Mouse (Mus musculus) spleen, adult 2 months (tissue): ENCODE results near the gene Glis2. TPM values are rescaled to one million over a fixed set of nuclear protein-coding genes. Genes with fewer than 3 reads are reported as not detected.

Experiments used
- DNase-seq, 2 experiments: peaks; one replicate each; pipeline versions ENCODE4 v3.0.0 to v3.0.0-alpha.2; 2012 to 2021; ENCODE audit warnings: low spot score in 2 of 2, low read depth in 1 of 2
- H3K27ac ChIP-seq: fragments of 200-500 bp; 2 replicates; pipeline ENCODE4 v1.5.1; 2012; ENCODE audit warnings: low read length, inconsistent platforms; ENCODE audit not compliant: insufficient read depth
- H3K27me3 ChIP-seq: fragments of 200-500 bp; 2 replicates; pipeline ENCODE4 v1.6.1; 2012; ENCODE audit warnings: mild to moderate bottlenecking, moderate library complexity, low read length, inconsistent platforms; ENCODE audit not compliant: control insufficient read depth, insufficient read depth
- H3K36me3 ChIP-seq: fragments of 200-500 bp; 2 replicates; pipeline ENCODE4 v1.6.1; 2012; ENCODE audit warnings: mild to moderate bottlenecking, low read length, inconsistent platforms; ENCODE audit not compliant: control insufficient read depth, insufficient read depth
- H3K4me1 ChIP-seq: fragments of 200-500 bp; 2 replicates; pipeline ENCODE4 v1.6.1; 2011; ENCODE audit warnings: inconsistent platforms; ENCODE audit not compliant: control insufficient read depth, insufficient read depth, insufficient read length
- H3K4me3 ChIP-seq: fragments of 200-500 bp; 2 replicates; pipeline ENCODE4 v1.5.1; 2011; ENCODE audit warnings: mild to moderate bottlenecking, inconsistent platforms; ENCODE audit not compliant: insufficient read depth, insufficient read length; ENCODE audit errors: extremely low read depth
- CTCF ChIP-seq: fragments of 200-500 bp; IDR thresholded peaks from 2 replicates; pipeline ENCODE4 v1.5.1; 2011; ENCODE audit warnings: mild to moderate bottlenecking, inconsistent platforms; ENCODE audit not compliant: insufficient read depth, insufficient read length, insufficient replicate concordance; ENCODE audit errors: extremely low read depth
- POLR2A ChIP-seq: fragments of 200-500 bp; IDR thresholded peaks from 2 replicates; pipeline ENCODE4 v1.6.1; 2011; ENCODE audit warnings: low read depth, low read length, inconsistent platforms
- WGBS: fragments of 180-500 bp; shearing (Covaris S2); methylation state at CpG from one replicate; pipeline ENCODE4 v1.1.7; 2018; 5-methylcytosine and 5-hydroxymethylcytosine counted together
- polyA plus RNA-seq: library from polyadenylated mRNA; depleted of rRNA; stranded (reverse); fragments of >200 nt; gene quantifications from 2 replicates; pipeline ENCODE4 v1.2.3, GENCODE M21; 2012; rRNA removed

The Glis2 gene
- 11.9 and 14.1 TPM in 2 replicates for polyA plus RNA-seq

DNA sequence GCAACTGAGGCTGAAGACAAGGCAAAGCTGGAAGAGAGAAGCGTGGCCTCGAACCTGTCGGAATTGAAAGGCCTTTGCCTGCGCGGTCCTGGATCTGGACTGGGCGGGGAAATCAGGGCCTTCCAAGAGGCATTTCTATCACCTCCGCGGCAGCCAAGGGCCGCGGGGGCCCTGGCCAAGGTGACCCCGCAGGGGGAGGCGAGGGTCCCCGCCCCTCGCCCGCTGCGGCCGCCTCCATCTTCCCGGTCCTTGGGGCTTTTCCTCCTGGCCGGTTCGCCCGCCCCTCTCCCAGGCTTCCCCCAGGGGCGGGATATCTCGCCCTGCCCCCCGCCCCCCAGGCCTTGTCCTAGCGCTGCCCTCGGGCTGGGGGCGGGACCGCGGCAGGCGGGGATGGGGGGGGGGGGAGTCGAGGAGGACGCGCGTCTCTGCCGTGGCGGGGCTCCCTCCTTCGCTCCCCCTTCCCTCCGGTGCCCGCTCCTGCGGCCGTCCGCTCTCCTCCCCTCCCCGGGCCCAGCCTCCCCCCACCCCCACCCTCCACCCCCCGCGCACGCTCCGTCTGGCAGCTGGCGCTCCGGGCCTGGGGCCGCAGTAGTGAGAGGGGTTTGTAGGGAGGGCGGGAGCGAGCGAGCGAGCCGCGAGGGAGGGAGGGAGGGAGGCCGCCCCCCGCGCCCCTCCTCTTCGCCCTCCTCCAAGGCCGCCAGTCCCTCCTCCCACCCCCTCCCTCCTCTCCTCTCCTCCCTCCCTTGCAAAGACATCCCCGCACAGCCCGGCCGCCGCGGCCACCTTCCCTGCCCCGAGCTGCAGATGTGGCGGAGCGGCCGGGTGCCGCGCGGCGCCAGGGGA lies at the start of gene Glis2:
Gene Glis2, plus strand, starts transcription at position 743 of the 843 bp plus-strand sequence.
- H3K27ac ChIP-seq, result 0 out of 2 replicates have a peak within 1 kb of the TSS, but pooled peaks have one; percentile 39
- H3K4me3 ChIP-seq, result peak within 1 kb of the TSS; percentile 61
- WGBS, result 5% methylated on average over 48 of the region's 74 CpGs
- TF ChIP-seq POLR2A, result no peak
- TF ChIP-seq CTCF, result no peak
- H3K4me1 ChIP-seq, result no peaks in the 10 kb centered on the region; the same call in 1 of the 2 replicates
- no peaks in the 10 kb centered on the region for H3K36me3 ChIP-seq
- no peak for DNase-seq
- H3K27me3 ChIP-seq, result peaks cover 12% of the 10 kb centered on the region

GRCm38 (mm10) chr16:4544845-4545244 lies 49.7 kb upstream of the Glis2 start:
- Histone ChIP-seq H3K27me3 (no peaks in the 10 kb centered on the region), H3K4me3 (no peak overlapping the region), H3K4me1 (no peaks in the 10 kb centered on the region; the same call in 1 of the 2 replicates), H3K27ac (no peak overlapping the region), H3K36me3 (peaks cover 14% of the 10 kb centered on the region)
- TF ChIP-seq POLR2A, result no peak
- no peak for TF ChIP-seq CTCF
- WGBS, result 83% methylated on average over 9 of the region's 9 CpGs
- DNase-seq, result no peak

DNA sequence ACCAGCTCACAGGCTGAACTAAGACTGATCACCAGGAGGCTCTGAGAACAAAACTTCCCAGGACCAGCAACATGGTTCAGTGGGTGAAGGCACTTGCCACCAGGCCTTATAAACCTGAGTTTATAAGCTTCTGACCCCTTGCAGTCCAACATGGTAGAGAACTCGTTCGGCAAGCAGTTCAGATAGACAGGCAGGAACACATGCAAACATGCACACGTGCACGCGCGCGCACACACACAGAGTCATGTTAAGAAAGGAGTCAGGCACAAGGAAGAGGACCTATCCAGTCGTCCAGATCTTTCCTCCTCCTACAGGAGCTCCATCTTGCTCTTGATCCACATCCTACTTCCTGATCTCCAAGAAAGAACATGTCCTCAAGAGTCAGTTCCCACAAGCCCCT lies 47.7 kb upstream of the Glis2 start:
- H3K36me3 ChIP-seq, result peaks cover 14% of the 10 kb centered on the region
- DNase-seq, result no peak
- H3K4me1 ChIP-seq, result no peaks in the 10 kb centered on the region
- H3K27ac ChIP-seq, result no peak overlapping the region
- 93% methylated on average over 8 of the region's 8 CpGs for WGBS
- H3K4me3 ChIP-seq, result no peak overlapping the region
- TF ChIP-seq CTCF (no peak), POLR2A (no peak)
- H3K27me3 ChIP-seq, result no peaks in the 10 kb centered on the region

DNA sequence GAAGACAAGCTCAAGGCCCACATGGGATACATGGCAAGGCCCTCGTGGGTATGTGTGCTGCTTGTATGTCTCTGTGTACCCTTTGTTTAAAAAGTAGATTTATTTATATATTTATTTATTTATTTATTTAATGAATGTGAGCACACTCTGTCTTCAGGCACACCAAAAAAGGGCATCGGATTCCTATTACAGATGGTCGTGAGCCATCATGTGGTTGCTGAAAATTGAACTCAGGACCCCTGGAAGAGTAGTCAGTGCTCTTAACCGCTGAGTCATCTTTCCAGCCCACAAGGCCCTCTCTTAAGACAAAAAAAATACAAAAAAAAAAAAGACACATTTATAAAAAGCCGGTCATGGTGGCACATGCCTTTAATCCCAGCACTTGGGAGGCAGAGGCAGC lies 46.9 kb upstream of the Glis2 start:
- Histone ChIP-seq H3K36me3 (peaks cover 14% of the 10 kb centered on the region), H3K27ac (no peak overlapping the region), H3K4me1 (no peaks in the 10 kb centered on the region), H3K27me3 (no peaks in the 10 kb centered on the region), H3K4me3 (no peak overlapping the region)
- no peak for DNase-seq
- WGBS, result 92% methylated on average over 5 of the region's 5 CpGs
- TF ChIP-seq POLR2A, result no peak
- no peak for TF ChIP-seq CTCF

DNA sequence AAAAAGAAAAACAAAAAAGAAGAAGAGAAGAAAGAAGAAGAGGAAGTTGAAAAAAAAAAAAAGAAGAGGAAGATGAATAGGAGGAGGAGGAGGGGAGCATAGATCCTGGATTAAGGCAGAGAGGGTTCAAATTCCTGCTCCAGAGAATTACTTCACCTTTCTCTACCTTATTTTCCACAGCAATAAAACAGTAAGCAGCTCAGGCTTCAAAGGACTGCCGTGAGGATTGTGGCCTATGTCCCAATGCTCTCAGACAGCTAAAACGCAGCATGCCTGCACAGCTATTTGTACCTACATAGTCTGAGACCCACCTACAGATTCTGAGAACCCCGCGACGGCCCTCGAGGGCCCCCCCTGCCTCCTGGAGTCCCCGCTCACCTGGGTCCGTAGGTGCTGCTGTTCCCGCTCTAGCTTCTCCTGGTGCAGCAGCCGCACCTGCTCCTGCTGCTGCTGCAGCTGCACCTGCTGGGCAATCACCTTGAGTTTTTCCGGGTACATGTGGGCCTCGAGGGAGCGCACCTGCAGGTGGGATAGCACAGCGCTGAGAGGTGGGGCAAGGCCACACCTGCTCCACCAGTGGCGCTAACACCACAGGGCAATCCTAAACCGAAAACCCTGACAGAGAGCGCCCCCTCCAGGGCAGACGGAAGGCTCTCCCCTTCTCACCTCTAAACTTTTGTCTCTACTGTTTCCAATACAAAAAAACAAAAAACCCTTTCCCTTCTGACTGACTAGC lies 45.4 kb upstream of the Glis2 start:
- H3K4me1 ChIP-seq, result peaks cover 3% of the 10 kb centered on the region
- no peak for DNase-seq
- 89% methylated on average over 18 of the region's 18 CpGs for WGBS
- no peak overlapping the region for H3K27ac ChIP-seq
- H3K4me3 ChIP-seq, result no peak overlapping the region
- H3K36me3 ChIP-seq, result peaks cover 14% of the 10 kb centered on the region
- H3K27me3 ChIP-seq, result no peaks in the 10 kb centered on the region
- TF ChIP-seq POLR2A (no peak), CTCF (0 out of 2 replicates have a peak, but pooled peaks have one; percentile 1)

- WGBS, result 64% methylated on average over 13 of the region's 13 CpGs
- Histone ChIP-seq H3K4me1 (peaks cover 3% of the 10 kb centered on the region), H3K36me3 (peaks cover 6% of the 10 kb centered on the region), H3K27me3 (no peaks in the 10 kb centered on the region), H3K27ac (no peak overlapping the region), H3K4me3 (no peak overlapping the region)
- TF ChIP-seq POLR2A (no peak), CTCF (peak; percentile 93)
- DNase-seq, result peak in 1 of 2 experiments; percentile 34
Observed at GRCm38 (mm10) chr16:4551056-4551455, 43.5 kb upstream of the Glis2 start.
